Mouse (Mus musculus) heart, postnatal 10 days (tissue): ENCODE data around the gene AI837181. TPM values are rescaled to one million over a fixed set of nuclear protein-coding genes. Genes with fewer than 3 reads are reported as not detected.

Source experiments
- DNase-seq, 2 experiments: peaks; one replicate each; pipeline ENCODE4 v3.0.0; 2021
- intact Hi-C: fragments of 180-260 bp; cut with DNase I; formaldehyde crosslinking; loops from one replicate; pipeline ENCODE4 v1.15.1; 2025
- total RNA-seq, 2 experiments: library from RNA; stranded (reverse); gene quantifications; 2 replicates each; pipeline ENCODE4 v1.2.3; 2021

AI837181 gene
- total RNA-seq, 2 experiments from 2014 or later: 40.3 to 43.8 TPM

DNA sequence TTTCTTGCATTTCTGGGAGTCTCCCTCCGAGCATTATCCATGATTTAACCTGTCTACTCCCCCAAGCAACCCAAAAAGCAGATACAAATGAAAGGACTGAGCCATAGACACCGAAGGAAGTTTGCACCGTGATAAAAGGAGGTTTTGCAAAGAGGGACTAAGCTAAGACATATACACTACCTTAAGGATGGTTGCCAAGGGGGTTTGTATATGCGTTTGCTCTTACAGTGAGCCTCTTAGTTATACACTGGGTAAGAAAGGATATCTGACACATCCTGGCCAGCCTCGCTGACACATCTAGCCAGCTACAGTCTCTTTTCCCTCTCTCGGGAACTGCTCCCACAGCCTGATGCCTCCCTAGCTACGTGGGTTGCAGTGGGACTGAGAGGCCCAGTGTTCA is 9.0 kb downstream of the AI837181 start:
- no peak for DNase-seq
- intact Hi-C loops: loop anchor here (1.0 to 5.0 kb wide), 3 partner anchors 22 to 133 kb away; partner anchors contain the start of gene Ap5b1

DNA sequence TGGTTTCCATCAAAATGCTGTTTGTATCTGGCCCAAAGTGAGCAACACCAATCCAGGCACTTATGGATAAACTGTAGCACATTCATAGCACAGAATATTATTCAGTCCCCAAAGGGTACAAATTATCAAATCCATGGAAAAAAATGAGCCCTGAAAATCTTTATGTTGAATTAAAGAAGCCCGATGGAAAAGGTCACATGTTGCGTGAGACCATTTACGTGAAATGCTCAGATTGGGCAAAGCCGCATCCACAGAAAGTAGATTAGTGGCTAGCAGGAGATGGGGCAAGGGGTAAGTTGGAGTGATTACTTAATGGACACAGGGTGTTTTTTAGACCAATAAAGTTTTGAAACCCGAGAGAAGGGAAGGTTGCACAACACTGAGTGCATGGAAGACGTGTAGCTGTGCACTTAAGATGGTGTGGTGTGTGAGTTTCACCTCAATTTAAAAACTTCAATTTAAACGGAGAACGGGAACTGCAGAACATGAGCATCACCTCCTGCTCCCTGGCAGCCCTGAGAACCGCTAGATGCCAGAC is 19.5 kb downstream of the AI837181 start:
- intact Hi-C loops: no loop called here
- no peak for DNase-seq

DNA sequence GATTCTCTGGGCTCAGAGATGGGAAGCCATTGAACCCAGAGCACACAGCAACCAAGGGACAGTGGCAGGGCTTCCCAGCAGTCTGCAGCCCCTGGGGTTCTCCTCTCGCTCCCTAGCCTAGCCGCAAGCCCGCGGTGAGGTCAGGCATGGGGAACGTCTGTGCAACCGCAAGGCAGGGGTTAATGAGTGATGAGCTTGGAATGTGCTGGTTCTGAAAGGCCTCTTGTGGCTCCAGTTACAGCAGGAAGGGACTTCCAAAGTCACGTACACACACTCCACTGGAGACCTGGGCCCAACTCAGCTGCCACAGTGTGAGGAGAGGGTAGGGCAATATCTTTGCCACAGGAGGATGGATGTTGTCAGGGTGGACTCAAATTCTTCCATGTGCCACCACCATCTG is 20.0 kb downstream of the AI837181 start:
- intact Hi-C loops: no loop called here
- DNase-seq: no peak

DNA sequence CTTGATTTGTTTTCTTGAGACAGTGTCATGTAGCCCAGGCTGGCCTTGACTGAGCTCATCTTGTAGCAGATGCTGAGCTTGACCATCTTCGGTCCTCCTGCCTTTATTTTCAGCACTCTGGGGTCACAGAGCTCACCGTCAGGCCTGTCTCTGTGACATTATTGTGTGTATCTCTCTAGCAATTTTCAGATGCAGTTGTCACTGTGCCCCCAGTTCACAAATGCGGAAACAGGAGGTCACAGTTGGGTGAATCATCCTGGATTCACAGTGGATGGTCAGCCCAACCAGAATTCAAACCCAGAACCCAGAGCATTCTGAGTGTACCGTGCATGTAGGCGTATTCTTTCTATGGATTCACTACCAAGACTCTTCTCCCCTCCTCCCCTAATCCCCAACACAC is 20.8 kb downstream of the AI837181 start:
- no peak for DNase-seq
- intact Hi-C loops: no loop called here

DNA sequence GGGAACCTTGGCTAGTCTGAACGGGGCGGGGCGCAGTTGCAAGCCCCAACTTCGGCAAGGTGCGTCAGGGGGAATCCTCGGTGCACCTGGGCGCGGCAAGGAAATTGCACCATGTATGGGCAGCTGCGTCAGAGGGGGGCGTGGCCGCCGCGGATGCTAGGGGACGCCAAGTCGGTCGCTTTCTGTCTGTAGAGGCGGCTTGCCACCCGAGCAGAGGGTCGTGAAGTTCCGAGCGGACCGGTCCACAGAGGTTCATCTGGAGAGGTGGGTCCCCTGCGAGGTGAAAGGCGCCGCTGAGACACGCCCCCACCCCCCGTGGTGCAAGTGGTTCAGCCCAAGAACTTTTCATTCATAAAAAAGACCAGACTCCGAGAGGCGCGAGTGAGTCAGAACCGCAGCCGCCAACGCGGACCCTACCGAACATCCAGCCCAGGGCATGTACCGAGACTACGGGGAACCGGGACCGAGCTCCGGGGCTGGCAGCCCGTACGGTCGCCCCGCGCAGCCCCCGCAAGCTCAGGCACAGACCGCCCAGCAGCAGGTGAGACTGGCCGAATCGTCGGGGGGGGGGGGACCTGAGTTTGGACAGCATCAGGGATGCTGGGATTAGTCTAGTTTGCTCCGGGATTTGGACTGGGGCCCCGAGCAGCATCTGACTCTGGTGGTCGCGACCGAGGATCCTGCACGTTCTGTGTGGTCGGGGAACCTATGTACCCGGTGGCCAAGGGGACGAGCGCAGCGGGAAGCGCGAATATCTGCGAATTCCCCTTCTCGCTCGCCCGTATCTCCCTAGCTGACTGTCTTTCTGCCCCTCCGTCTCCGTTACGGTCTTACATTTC is 22.8 kb downstream of the AI837181 start, which contains the start of gene Fosl1:
Gene Fosl1, plus strand, starts transcription at position 33 of the 839 bp plus-strand sequence.
- intact Hi-C loops: no loop called here
- peak; percentile 67 to 80 for DNase-seq

DNA sequence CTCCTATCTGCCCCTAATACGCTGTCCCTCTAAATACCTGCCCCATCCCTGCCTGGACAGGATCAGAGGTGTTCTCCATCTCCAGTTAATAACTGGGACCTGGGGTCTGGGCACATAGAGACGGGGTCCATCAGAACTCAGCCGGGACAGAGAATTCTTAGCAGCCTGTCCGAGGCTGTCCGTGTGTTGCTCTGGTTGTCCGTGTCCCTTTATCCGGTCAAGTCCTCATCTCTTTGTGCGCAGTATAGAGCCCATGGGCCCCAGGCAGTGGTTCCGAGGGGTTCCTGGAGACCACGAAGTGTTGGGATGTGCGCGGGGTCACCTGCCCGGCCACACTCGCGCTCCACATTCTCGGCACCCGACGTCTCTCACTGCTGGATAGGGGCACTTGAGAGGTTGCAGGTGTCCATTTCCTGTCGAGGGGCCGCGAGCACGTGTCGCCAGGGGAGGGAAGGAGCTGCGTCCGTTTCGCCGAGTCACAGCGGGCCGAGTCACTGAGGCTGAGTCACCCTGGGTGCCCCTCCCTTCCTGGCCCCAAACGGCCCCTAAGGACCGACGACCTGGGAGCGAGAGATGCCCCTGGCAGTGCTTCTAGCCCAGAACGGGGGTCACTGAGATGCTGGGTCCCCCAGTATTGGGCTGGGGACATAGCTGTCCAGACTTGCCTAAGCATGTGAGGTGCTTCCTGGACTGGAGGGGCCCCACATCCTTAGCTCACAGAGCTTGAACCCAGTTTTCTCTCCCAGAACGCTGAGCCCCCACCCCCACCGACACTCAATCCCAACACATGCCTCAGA is 23.6 kb downstream of the AI837181 start:
- intact Hi-C loops: no loop called here
- no peak for DNase-seq

DNA sequence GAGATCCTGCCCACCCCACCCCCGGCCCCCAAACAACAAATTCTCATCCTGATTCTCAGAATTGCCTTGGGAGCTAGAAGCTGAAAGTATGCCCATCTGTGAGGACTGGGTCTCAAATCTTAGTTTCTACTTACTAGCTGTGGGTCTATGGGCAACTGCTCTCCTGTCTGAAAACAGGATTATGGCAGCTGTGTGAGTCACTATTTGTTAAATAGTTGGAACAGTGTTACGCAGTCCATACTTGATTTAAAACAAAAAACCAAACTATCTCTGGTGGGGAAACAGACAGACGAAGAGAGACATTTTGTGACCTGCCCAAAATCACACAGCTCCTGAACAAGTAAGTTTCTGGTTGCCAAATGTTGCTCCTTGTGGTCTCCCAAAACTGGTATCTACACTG is 24.7 kb downstream of the AI837181 start:
- intact Hi-C loops: no loop called here
- no peak for DNase-seq

DNA sequence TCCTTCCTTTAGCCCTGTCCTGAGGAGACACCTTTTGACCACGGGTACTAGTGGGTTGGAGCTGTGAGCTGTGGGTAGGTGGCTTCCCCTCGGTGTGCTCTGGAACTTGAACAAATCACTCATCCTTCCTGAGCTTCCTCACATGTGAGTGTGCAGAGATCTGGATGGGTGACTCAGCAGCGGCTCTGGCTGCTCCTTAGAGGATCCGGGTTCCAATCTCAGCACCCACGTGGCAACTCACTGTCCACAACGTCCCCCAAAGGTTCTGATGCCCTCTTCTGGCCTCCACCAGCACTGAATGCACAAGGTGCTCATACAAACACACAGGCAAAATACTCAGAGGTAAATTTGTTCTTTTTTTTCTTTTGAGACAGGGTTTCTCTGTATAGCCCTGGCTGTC is 26.8 kb downstream of the AI837181 start:
- intact Hi-C loops: no loop called here
- DNase-seq: no peak

DNA sequence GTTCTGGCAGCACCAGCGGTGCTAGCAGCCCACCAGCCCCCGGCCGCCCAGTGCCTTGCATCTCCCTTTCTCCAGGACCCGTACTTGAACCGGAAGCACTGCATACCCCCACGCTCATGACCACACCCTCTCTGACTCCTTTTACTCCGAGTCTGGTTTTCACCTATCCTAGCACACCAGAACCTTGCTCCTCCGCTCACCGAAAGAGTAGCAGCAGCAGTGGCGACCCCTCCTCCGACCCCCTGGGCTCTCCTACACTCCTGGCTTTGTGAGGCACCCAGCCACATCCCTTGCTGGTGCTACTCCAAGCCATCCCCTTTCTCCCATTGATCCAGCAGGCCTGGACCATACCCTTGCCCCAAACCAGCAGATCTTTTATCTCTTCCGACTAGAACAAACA is 30.1 kb downstream of the AI837181 start:
- DNase-seq: no peak
- intact Hi-C loops: no loop called here

DNA sequence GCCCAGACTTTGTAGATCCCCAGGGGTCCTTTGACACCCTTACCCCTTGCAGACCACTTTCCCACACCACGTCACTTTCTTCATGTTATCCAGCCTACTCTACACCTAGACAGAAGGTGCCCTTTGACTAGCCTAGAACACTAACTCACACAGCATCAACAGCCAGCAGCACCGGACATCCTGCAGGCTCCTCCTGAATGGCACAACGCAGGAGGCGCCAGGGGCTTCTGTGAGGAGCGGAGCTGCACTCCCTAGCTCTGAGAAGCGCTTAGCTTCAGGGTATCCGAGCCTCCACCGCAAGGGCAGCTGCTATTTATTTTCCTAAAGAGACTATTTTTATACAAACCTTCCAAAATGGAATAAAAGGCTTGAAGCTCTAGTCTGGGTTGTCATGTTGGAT is 30.6 kb downstream of the AI837181 start:
- intact Hi-C loops: no loop called here
- DNase-seq: no peak

DNA sequence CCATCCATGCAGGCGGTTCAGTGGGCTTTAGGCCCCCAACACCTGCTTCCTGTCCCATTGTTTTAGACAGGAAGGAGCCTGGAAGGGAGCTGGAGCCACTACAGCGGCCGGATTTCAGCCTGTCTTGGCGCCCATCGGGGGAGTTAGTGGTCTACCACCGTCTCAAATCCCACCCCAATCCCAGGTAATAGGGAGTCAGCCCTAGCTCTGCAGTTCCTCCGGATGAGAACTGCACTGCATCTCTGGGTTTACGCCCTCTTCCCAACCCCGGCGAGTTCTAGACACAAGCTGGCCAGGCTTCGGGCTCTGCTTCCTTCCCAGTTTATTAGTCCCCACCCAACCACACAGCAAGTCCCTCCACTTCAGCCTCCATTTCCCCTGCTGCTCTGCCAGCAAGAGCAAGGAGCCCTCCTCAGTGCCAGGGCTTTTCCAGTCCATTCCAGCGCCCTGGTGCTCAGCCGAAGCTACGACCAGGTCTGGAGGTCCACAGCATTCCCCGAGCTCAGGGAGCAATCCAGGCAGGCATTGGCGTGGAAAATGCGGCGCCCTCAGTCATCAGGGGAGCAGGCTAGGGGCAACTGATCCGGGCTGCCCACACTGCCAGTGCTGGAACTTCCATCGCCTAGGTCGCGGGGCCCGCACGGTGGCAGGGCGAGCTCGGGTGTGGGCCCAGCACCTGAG is 31.4 kb downstream of the AI837181 start:
- intact Hi-C loops: loop anchor here (1.0 kb wide), 1 partner anchor 22 kb away; no protein-coding TSS in a partner anchor

DNA sequence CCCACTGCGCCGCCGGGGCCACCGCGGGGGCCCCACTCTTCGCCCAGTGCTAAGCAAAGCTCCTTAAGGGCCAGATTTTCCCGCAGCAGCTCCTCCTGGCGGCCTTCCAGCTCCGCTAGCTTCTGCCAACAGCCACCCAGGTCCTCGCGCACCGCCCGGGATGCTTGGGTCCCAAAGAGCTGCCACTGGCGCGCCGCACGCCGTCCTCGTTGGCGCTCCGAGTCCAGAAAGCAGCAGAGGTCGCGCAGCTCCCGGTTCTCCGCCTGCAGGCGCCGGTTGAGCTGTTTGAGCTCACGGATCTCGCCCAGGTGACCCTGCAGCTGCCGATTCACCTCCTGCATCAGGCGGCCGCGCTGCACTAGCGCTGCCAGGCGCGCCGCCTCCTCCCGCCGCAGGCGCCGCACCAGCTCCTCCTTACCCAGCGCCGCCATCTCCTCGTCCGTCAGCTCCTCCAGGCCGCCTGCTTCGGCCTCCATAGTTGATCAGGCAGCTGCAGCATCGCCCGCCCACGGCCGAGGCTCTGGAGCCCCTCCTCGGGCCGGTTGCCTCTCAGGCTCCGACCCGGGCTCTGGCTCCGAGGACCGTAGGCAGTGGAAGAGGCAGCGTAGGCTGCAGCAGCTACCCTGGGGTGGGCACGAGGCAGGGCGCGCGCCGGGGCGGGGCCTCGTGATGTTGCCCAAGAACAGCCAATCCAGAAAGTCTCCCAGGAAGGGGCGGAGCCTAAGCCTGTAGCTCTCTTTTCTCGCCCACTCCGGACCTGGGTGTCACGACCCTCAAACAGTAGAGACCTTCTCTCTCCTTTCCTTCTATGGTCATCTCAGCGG is 32.2 kb downstream of the AI837181 start:
- DNase-seq: peak; percentile 97
- intact Hi-C loops: loop anchor here (1.0 kb wide), 1 partner anchor 23 kb away; no protein-coding TSS in a partner anchor

More for the DNA sequence above, 31.4 kb downstream of the AI837181 start:
- peak; percentile 61 to 65 for DNase-seq

DNA sequence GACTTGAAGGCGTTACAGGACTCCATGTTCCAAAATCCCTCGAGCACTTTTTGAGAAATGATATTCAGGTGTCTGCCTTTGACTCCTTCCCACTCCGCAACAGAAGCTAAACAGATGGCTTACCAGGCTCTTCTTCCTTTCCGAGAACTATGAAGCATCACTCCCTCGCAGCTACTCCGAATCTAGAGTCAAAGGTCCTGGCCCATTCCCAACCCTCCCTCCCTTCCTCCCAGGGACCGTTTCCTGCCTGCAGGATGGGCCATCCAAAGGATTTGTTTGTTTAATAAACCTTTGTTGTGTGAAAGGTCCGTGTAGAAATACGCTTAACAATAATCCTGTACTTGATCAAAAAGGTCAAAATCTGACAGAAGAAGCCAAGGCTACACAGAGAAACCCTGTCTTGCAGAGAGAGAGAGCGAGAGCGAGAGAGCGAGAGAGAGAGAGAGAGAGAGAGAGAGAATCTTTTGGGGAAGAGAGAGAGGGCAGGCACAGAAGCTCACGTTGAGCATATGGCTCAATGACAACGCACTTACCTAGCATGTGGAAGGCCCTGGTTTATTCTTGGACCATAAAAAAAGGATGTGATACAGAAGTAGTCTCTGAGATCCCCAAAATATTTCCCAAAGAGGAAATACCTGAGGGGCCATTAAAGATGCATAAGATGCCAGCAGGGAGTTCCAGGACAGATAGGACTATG is 33.0 kb downstream of the AI837181 start, which contains the start of gene Ccdc85b:
Gene Ccdc85b, minus strand, starts transcription at position 149 of the 697 bp plus-strand sequence.
- no peak for DNase-seq
- intact Hi-C loops: loop anchor here (1.0 kb wide), 1 partner anchor 30 kb away; the partner anchor contains the start of gene Mus81

DNA sequence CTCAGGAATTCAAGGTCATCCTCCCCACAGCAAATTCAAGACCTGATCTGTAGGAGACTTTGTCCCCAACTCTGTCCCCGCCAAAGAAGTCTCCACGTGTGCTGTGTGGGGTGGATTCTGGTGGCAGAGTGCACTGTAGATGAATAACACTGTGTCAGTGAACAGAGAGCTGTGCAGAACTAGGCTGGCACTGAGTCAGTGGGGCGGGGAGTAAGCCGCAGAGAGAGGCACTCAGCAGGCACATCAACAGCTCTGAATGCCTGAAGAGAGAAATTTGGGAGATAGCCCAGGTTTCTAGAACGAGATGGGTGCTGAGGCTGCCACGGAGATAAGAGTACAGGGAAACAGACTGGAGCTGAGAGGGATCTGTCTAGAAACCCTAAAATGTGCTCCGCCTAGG is 34.1 kb downstream of the AI837181 start:
- peak; percentile 43 to 54 for DNase-seq
- intact Hi-C loops: no loop called here

DNA sequence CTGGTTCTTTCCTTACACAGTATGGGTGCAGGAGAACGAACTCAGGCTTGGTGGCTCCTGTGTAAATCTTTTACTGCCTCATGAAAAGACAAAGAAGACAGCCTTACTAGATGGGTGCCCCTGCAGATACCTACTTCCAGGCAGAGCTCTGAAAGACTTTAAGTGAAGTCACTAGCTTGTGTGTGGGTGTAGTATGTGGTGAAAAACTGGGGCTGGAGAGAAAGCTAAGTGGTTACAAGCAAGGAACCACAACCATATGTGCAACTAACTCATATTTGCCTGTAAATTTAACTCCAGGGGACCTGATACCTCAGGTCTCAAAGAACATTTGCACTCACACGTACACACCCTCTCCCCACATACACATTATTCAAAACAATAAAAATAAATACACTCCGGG is 35.0 kb downstream of the AI837181 start:
- no peak for DNase-seq
- intact Hi-C loops: no loop called here

DNA sequence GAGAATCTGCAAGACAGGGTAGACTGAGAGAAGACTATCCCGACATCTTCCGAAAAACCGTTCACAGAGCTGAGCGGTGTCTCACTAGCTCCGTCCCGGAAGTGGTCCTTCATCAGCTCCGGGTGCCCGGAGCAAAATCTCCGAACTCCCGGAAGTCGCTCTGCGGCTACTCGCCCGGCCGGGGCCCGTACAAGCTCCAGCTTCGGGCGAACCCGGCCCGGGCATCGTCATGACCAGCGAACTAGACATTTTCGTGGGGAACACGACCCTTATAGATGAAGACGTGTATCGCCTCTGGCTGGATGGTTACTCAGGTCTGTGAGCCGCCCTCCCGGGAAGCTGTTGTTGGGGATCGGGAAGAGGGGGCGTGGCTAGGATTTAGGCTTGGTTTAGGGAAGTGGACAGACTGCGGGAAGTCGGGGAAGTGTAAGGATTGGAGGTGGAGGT is 35.5 kb downstream of the AI837181 start, which contains the start of gene Fibp:
Gene Fibp, plus strand, starts transcription at position 151 of the 447 bp plus-strand sequence.
- intact Hi-C loops: no loop called here
- DNase-seq: peak; percentile 93 to 96

DNA sequence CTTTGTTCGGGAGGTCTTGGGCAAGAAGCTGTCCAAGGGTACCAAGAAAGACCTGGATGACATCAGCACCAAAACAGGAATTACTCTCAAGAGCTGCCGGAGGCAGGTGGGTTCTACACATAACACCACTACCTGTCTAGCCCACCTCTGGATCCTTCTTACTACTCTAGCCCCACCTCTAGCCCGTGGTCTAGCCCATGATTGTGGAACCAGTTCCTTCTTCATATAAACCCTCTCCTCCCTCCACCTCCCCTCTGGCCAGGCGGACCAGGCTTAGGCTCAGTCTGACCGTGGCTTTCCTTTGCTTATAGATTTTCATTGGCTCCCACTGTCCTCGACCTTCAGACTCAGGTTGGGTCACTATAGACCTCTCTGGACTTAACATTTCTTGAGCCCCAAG is 36.5 kb downstream of the AI837181 start:
- DNase-seq: no peak
- intact Hi-C loops: no loop called here

DNA sequence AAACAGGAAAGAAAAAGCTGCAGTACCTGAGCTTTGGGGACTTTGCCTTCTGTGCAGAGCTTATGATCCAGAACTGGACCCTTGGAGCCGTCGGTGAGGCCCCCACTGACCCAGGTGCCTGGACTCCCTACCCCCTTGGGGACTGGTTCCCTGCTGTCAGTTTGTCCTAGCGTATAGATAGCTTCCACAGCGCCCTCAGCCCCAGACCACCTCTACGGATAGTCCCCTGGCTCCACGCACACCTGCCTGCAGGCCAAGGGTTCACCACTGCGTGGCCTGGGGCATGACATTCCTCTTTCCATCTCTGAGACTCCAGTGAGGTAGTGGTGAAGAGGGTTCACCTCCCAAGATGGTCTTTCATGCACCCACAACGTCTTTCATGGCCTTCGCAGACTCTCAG is 38.3 kb downstream of the AI837181 start:
- intact Hi-C loops: no loop called here
- DNase-seq: no peak
